Mouse (Mus musculus) layer of hippocampus, postnatal 10 days (tissue): ENCODE data around the gene Ccdc137. TPM values are rescaled to one million over a fixed set of nuclear protein-coding genes. Genes with fewer than 3 reads are reported as not detected.
A peak's percentile ranks its signal among the peaks of the same experiment; 100 is the strongest.

Experiments
- DNase-seq, 2 experiments: peaks; one replicate each; pipeline ENCODE4 v3.0.0; 2021; ENCODE audit warnings: low spot score in 2 of 2
- total RNA-seq, 2 experiments: library from RNA; stranded (reverse); gene quantifications; 2 replicates each; pipeline ENCODE4 v1.2.3; 2021

Ccdc137 gene
- total RNA-seq, 2 experiments from 2014 or later = 26.5 to 27.8 TPM

- DNase-seq = no peak
These were observed 1.1 kb downstream of the Ccdc137 start for GRCm38 (mm10) chr11:120458847-120459597.

GRCm38 (mm10) chr11:120463536-120463935 is 5.6 kb downstream of the Ccdc137 start:
- no peak for DNase-seq

DNA sequence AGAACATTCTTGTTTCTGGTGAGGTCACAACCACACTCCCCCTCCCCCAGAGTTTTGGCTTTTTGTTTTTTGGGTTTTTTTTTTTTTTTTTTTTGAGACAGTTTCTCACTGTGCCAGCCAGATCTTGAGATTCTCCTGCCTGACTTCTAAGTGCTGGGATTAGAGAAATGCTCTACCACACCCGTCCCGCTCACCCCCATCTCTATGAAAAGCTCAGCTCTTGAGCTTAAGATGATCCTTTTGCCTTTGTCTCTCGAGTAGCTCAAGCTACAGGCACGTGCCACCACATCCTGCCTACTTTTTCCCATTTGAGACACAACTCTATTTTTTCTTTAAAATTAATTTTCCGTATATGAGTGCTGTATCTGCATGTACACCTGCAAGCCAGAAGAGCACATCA is 6.5 kb downstream of the Ccdc137 start:
- DNase-seq = no peak

DNA sequence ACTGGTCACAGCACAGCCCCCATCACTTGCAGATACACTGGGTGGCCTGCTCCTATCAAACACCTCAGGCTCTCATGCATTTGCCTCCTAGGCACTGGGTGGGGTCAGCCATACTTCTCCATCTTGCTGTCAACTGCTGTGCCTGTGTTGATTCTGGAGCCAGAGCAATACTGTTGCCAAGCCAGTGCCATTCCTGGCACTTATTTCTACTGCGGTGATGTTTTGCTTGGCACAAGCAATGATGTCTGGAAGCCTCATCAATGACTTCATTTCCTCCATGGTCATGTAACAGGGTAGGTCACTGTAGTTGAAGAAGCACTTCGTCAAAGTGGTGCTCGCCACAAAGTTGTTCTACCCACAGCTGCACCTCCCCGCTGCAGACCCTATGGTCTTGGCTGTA is 7.6 kb downstream of the Ccdc137 start:
- no peak for DNase-seq

DNA sequence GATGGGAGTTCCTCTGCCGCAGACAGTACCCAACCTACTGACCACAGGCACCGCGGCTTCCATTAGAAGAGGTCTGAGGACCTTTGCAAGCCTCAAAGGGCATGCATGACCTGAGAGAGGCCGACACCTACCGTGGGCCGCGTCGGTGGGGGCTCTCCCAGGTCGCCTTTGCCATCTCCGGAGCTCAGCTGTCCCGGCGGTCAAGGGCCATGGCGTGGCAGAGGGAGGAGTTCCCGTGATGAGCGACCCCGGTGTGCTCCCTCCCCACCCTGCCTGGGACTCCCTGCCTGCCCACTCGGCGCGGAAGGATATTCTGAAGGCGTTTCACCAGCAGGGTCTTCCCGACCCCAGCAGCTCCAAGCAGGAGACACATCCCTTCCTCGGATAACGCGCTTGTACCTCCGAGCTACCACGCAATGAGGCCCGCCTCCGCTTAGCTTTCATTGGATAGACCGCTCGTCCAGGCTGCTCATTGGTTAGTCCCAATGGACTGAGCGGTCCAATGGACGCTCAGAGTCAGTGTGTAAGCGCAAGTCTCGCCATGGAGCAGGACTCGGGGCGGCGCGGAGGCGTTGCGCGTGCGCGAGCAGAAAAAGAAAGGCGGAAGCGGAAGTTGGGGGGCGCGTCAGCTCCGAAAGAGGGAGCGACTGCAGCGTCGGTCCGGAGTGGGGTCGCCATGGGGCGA is 9.3 kb downstream of the Ccdc137 start, which contains the start of gene Arl16:
Arl16 (minus strand) TSS at position 557 of the 685 bp plus-strand sequence.
- DNase-seq = peak; percentile 93

DNA sequence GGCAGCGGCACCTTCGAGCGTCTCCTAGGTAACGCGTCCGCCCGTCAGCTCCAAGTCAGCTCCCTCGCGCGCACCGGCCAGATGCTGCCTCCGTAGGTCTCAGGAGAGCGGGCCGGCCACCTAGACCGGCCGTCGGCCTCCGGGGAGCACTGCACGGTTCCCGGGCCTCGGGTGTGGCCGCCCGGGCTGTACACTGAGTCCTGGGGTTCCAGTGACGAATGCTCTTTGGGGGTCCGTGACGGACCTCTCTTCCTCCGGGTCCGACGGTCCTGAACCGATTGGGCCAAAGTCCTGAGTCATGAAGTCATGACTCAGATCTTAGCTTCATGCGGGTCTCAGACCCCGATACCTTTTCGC is 9.8 kb downstream of the Ccdc137 start:
- DNase-seq = no peak

- no peak for DNase-seq
These were observed 14.1 kb downstream of the Ccdc137 start for GRCm38 (mm10) chr11:120472052-120472451.

- DNase-seq = no peak
These were observed 25.6 kb downstream of the Ccdc137 start for GRCm38 (mm10) chr11:120483448-120483934.

GRCm38 (mm10) chr11:120484265-120484981 is 26.5 kb downstream of the Ccdc137 start, which contains the start of gene Mrpl12:
Gene Mrpl12 (plus strand): TSS chr11:120484613.
- peak; percentile 88 to 89 for DNase-seq

GRCm38 (mm10) chr11:120485251-120485650 is 27.3 kb downstream of the Ccdc137 start:
- DNase-seq = no peak

DNA sequence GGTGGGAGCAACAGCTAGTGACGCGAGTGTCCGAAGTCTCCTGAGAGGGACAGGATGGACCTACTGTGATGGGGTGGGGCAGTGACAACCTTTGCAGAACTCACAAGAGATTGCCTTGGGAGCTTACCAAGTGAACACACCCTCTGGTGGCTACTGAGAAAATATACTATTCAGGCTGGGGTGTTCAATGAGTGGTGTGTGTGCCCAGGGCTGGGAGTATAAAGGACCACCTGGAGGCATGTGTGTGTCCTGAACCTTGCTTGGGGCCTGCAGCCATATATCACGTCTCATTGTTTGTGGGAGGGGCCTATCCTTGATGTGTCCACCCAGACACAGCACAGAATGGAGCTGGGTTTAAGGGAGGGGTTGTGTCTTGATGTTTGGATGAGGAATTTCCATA is 30.6 kb downstream of the Ccdc137 start:
- DNase-seq = no peak

- DNase-seq = peak; percentile 63 to 74
These were observed 31.3 kb downstream of the Ccdc137 start for GRCm38 (mm10) chr11:120489054-120489761.

DNA sequence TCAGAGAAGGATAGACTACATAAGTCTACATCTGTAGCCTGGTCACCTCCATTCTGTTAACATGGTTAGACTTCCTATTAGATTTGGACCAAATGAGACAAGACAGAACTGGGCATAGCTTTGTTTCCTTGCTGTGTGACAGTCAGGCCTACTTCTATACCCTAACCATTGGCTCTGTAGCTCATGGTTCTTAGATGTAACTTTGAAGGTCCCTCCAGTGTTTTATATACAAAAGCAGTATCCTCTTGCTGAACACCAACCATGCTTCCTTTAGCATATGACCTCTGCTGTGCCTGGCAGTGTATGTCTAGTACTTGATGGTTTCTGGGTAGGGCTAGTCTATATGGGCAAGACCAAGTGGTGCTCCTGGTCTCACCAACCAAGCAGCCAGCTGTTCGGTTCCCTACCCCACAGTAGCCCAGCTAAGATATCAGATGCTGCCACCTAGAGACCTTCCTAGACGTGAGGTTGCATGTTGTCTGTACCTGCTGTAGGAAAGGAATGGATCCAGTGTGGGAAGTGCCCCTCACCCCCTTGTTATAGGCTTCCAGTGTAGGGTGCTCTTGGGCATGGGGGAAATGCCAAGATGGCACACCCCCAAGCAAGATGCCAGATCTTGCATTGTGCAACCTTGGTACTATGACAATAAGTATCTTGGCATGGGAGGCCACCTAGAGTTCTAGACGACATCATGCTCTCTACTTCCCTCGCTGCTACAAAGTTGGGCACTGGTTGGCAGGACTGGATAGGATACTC is 32.6 kb downstream of the Ccdc137 start:
- DNase-seq = peak; percentile 28 to 39

- DNase-seq = peak; percentile 83 to 87
These were observed 33.6 kb downstream of the Ccdc137 start, which contains the start of gene Slc25a10 for GRCm38 (mm10) chr11:120491317-120492023. Gene Slc25a10 (plus strand): TSS chr11:120491840.

DNA sequence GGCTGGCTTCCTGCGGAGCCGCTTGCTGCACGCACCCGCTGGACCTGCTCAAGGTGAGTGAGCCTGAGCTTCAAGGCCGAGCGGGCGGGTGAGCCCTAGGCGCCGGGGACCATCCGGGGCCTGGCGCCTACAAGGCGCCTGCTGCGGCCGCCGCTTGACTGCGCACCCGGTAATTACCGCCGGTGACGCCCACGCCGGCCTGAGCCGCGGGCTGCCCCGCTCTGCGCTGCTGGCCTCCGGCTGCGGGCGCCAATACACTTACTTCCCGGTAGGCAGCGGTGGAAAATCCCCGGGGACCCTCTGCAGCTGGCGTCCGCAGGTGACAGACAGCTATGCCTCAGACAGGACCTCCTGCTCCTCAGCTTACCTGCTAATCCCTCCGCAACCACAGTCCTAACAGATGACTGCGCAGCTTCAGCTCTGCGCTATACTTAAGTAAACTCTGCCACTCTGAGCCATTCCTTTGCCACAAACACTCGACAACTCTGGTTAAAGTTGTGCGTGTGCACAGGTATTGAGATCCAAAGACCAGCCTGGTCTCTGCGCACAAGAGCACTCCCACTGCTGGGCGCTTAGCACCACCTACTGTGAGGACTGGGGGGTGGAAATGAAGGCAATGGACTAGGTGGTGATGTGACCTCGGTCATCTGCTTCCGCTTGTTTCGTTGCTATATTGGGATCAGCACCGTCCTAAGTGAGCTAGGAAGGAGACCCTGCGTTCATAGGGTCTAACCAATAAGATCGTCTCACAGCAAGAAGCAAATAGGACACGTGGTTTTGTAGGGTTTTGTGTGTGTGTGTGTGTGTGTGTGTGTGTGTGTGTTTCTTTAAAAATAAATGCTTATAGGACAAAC is 34.3 kb downstream of the Ccdc137 start:
- peak; percentile 23 to 35 for DNase-seq

GRCm38 (mm10) chr11:120492878-120493203 is 34.9 kb downstream of the Ccdc137 start:
- DNase-seq = no peak

- no peak for DNase-seq
These were observed 35.4 kb downstream of the Ccdc137 start for GRCm38 (mm10) chr11:120493351-120493750.

DNA sequence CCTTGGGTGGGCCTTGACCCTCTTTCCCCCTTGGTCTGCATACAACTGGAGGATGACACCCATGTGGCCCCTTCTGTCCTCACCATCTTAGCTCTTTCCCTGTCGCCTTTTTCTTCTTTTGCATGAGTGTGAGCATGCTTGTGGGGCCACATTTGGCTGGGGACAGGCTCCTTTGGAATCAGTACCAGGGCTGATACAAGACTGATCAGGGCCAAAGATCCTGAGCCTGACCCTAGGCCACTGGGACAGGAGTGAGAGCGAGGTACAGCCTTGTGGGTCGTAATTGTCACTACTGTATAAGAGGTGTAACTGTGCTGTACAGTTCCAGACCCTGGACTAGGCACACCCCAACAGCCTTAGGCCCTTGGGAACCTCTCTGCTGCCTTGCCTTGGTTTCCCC is 36.0 kb downstream of the Ccdc137 start:
- DNase-seq = no peak

GRCm38 (mm10) chr11:120497436-120497835 is 39.5 kb downstream of the Ccdc137 start:
- DNase-seq = no peak
